Mouse (Mus musculus) G1E (cell line): Measurements from ENCODE around the gene Ehmt1.

ENCODE experiments used
- CTCF ChIP-seq: IDR thresholded peaks from 2 replicates; pipeline ENCODE4 v1.5.1; 2012; ENCODE audit warnings: low read depth, low read length, inconsistent platforms, mixed read lengths
- GATA1 ChIP-seq: IDR thresholded peaks from 2 replicates; pipeline ENCODE4 v1.6.1; 2012; ENCODE audit warnings: borderline replicate concordance, low read length, inconsistent platforms, mixed read lengths
- GATA2 ChIP-seq: IDR thresholded peaks from 2 replicates; pipeline ENCODE4 v1.6.1; 2012; ENCODE audit warnings: low read depth, low read length, inconsistent platforms, borderline replicate concordance
- POLR2AphosphoS5 ChIP-seq: IDR thresholded peaks from 2 replicates; pipeline ENCODE4 v1.6.1; 2012; ENCODE audit warnings: low read depth, low read length, inconsistent platforms; ENCODE audit not compliant: insufficient replicate concordance
- TAL1 ChIP-seq: conservative IDR thresholded peaks from 2 replicates; pipeline ENCODE4 v1.6.1; 2012; ENCODE audit warnings: low read depth, low read length, inconsistent platforms, mixed read lengths

GRCm38 (mm10) chr2:24755276-24755675, 164.1 kb downstream of the Ehmt1 start:
- TF ChIP-seq CTCF (no peak; the same call in 1 of the 2 replicates), TAL1 (no peak), GATA1 (no peak), POLR2AphosphoS5 (no peak), GATA2 (no peak)
